Mouse (Mus musculus) stomach, postnatal 0 days (tissue): ENCODE data around the gene Pold2. TPM values are rescaled to one million over a fixed set of nuclear protein-coding genes. Genes with fewer than 3 reads are reported as not detected.

Experiments
- ATAC-seq: fragments of 200-750 bp; cut with Nextera tagmentation; 2 replicates; pipeline ENCODE4 v1.8.0; 2017; ENCODE audit not compliant: low FRiP score, low TSS enrichment
- DNase-seq: peaks from one replicate; pipeline ENCODE4 v3.0.0-alpha.2; 2016; ENCODE audit warnings: low spot score
- H3K27ac ChIP-seq: fragments of 300-500 bp; sonication (generic); replicated peaks from 2 replicates; pipeline ENCODE4 v1.5.1; 2014; ENCODE audit warnings: mild to moderate bottlenecking, control low read depth
- H3K27me3 ChIP-seq: fragments of 300-500 bp; sonication (generic); 2 replicates; pipeline ENCODE4 v1.6.1; 2014; ENCODE audit warnings: low read length; ENCODE audit not compliant: control insufficient read depth, insufficient read depth
- H3K36me3 ChIP-seq: fragments of 300-500 bp; sonication (generic); 2 replicates; pipeline ENCODE4 v1.6.1; 2014; ENCODE audit warnings: low read length, mixed read lengths; ENCODE audit not compliant: control insufficient read depth, insufficient read depth
- H3K4me1 ChIP-seq: fragments of 300-500 bp; sonication (generic); replicated peaks from 2 replicates; pipeline ENCODE4 v1.6.1; 2014; ENCODE audit warnings: antibody characterized with exemption; ENCODE audit not compliant: control insufficient read depth, insufficient read depth
- H3K4me2 ChIP-seq: fragments of 300-500 bp; sonication (generic); replicated peaks from 2 replicates; pipeline ENCODE4 v1.6.1; 2014; ENCODE audit warnings: low read depth, mild to moderate bottlenecking, control low read depth, moderate library complexity
- H3K4me3 ChIP-seq: fragments of 300-500 bp; sonication (generic); 2 replicates; pipeline ENCODE4 v1.5.1; 2014; ENCODE audit warnings: low read depth, low read length, control low read depth
- H3K9ac ChIP-seq: fragments of 300-500 bp; sonication (generic); 2 replicates; pipeline ENCODE4 v1.6.1; 2014; ENCODE audit warnings: mild to moderate bottlenecking, low read length, control low read depth, mixed read lengths
- H3K9me3 ChIP-seq: fragments of 300-500 bp; sonication (generic); 2 replicates; pipeline ENCODE4 v1.6.1; 2016; ENCODE audit warnings: low read length; ENCODE audit not compliant: control insufficient read depth
- CTCF ChIP-seq: IDR thresholded peaks from 2 replicates; pipeline ENCODE4 v1.5.1; 2016; ENCODE audit warnings: antibody characterized with exemption, low read depth, mild to moderate bottlenecking, moderate library complexity
- EP300 ChIP-seq: optimal IDR thresholded peaks from 2 replicates; pipeline ENCODE3; 2016; ENCODE audit warnings: antibody characterized with exemption
- WGBS: fragments of 180-500 bp; shearing (Covaris S2); extraction: QIAGEN DNeasy Blood & Tissue Kit; methylation state at CpG from one replicate; pipeline ENCODE4 v1.1.7; 2014; 5-methylcytosine and 5-hydroxymethylcytosine counted together
- polyA plus RNA-seq: library from polyadenylated mRNA; unstranded; fragments of >200 nt; fragmentation: Nextera tagmentation; extraction: Ambion mirVana; gene quantifications from 2 replicates; pipeline ENCODE4 v1.2.1, GENCODE M21; 2015

Pold2 gene
- polyA plus RNA-seq, result 49.3 and 51.1 TPM in 2 replicates

DNA sequence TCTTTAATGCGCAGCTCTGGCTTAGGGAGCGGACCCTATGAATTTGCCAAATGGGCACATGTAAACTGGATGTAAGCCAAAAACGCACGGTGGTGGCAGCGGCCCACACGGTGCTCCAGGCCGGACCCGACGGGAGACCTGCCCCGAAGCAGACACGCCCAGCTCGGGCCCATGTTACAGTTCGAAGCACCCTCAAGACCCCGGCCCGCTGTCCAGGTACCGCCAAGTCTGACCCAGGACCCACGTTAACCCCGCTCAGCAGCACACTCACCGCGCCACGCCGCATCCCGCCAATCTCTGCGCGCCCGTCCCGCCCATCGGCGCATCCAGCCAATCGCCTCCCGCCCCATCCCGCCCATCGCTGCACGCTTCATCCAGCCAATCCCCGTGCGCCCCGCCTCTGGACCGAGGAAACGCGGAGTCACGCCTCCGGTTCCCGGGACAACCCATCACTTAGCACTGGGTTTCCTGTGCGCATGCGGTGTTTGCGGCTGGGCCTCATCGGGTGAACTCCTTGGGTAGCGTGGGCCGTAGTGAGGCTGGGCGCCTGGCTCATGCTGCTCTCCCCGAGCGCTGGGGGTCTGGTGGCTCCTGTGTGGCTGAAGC, at the start of gene Pold2:
TSS of gene Pold2 (minus strand) at position 372 of the 606 bp plus-strand sequence.
- Histone ChIP-seq H3K36me3 (peaks cover 11% of the 10 kb centered on the region), H3K4me1 (0 out of 2 replicates have a peak, but pooled peaks cover 3% of the 10 kb centered on the region), H3K27ac (peak within 1 kb of the TSS; percentile 83), H3K27me3 (no peaks in the 10 kb centered on the region), H3K4me2 (peak within 1 kb of the TSS; percentile 73), H3K9me3 (no peaks in the 10 kb centered on the region), H3K4me3 (peak within 1 kb of the TSS; percentile 67), H3K9ac (peak within 1 kb of the TSS; percentile 74)
- under 1% methylated on average over 51 of the region's 52 CpGs for WGBS
- ATAC-seq (peak; percentile 99), DNase-seq (peak; percentile 99)
- TF ChIP-seq EP300, result no peak
- 0 out of 2 replicates have a peak, but pooled peaks have one; percentile 1 for TF ChIP-seq CTCF

DNA sequence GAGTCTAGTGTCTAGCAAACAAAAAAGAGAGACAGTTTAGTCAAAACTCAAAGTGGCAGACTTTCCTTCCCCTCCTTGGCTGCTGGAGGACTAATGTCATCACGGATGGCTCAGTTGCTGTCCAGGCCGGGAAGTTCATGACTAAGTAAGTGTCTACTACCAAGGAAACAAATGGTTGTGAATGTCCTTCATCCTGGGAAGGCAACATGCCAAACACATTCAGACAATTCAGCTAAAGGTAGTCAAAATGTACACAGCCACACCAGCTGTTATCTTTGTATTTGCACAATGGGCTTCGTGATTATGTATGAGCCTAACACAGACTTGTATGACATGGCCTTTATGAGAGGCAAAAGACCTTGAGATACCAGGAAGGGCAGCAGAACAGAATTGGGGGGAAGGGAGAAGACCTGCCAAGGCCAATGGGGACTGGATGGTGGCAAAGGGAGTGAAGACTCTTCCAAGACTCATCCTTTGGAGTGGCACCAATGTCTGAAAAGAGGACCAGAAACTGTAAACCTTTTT, 48.7 kb upstream of the Pold2 start:
- TF ChIP-seq CTCF (no peak), EP300 (no peak)
- no peaks in the 10 kb centered on the region for H3K36me3 ChIP-seq
- no peak overlapping the region for H3K4me3 ChIP-seq
- no peaks in the 10 kb centered on the region for H3K4me1 ChIP-seq
- DNase-seq, result no peak
- no peak overlapping the region for H3K4me2 ChIP-seq
- H3K9me3 ChIP-seq, result no peaks in the 10 kb centered on the region
- no peaks in the 10 kb centered on the region for H3K27me3 ChIP-seq
- WGBS, result 67% methylated on average over 3 of the region's 3 CpGs
- H3K27ac ChIP-seq, result no peak overlapping the region
- H3K9ac ChIP-seq, result no peak overlapping the region
- peak; percentile 76 for ATAC-seq

DNA sequence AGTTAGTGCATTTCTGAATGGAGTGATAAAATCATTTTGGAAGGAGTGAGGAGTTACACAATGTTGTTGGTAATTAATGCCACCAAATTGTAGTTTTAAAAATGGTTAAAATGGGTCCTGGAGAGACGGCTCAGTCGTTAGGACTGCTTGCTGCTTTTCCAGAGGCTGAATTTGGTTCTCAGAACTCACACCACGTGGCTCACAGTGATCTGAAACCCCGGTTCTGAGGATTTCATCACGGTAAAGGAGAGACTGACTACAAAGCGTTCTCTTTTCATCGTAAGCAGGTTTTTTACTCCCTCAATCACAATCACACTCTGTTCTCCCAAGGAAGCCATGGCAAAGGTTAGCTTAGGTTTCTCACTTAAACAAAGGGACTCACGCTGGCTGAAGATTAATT, 46.6 kb upstream of the Pold2 start:
- Histone ChIP-seq H3K27me3 (no peaks in the 10 kb centered on the region), H3K4me3 (no peak overlapping the region), H3K4me2 (no peak overlapping the region), H3K4me1 (no peaks in the 10 kb centered on the region; the same call in 1 of the 2 replicates), H3K9ac (no peak overlapping the region), H3K27ac (no peak overlapping the region), H3K9me3 (no peaks in the 10 kb centered on the region), H3K36me3 (no peaks in the 10 kb centered on the region)
- ATAC-seq (no peak), DNase-seq (no peak)
- 61% methylated on average over 8 of the region's 8 CpGs for WGBS
- TF ChIP-seq CTCF (no peak), EP300 (no peak)

DNA sequence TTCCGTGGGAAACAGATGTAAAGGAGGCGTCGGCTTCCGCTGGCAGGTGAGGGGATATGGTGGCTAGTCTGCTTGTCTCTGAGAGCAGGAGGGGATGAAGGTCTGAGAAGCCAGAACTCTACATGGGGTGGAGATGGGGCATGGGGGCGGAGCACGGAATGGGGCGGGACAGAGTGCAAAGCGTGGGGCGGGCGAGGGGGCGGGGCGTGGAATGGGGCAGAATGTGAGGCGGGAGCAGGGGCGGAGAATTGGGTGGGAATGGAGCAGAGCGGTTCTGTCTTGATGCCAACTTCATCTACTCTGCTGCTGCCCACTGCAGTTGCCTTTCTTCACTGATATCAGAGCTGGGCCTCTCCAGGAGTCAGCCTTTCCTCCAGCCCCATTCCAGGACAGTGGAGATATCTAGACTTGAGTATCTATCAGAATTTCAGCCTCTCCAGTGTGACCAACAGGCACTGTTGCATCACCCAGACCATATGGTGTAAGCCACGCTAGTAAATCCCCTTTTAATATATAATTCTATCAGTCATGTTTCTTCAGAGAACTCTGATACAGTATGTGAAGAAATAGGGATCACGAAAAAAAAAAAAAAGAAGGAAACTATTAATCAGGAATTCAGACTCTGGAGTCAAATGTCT, 42.4 kb upstream of the Pold2 start:
- Histone ChIP-seq H3K4me3 (no peak overlapping the region), H3K4me2 (no peak overlapping the region), H3K9me3 (no peaks in the 10 kb centered on the region), H3K27me3 (no peaks in the 10 kb centered on the region), H3K36me3 (no peaks in the 10 kb centered on the region), H3K9ac (no peak overlapping the region), H3K4me1 (no peaks in the 10 kb centered on the region; the same call in 1 of the 2 replicates), H3K27ac (no peak overlapping the region)
- ATAC-seq, result peak; percentile 78
- DNase-seq, result peak; percentile 75
- 30% methylated on average over 16 of the region's 17 CpGs for WGBS
- no peak for TF ChIP-seq CTCF
- no peak for TF ChIP-seq EP300

DNA sequence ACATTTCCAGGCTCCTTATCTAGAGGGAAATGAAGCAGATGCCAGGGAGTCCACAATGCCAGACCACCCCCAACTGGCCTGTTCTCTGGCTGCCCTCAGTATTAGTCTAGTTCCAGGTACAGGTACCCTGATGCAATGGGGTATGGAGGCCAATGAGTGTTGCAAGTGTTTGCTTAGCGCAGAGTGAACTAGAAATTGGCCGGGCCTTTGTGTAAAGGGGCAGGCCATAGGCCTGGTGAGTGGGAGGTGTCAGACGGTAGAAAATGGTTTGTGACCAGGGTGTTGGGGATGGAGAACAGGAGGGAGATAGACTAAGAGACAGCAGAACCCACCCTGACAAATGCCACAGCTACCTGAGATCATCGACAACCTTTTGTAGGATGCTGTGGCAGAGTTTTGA, 41.5 kb upstream of the Pold2 start:
- TF ChIP-seq CTCF (no peak), EP300 (no peak)
- no peak overlapping the region for H3K9ac ChIP-seq
- DNase-seq (no peak), ATAC-seq (0 out of 2 replicates have a peak, but pooled peaks have one; percentile 44)
- H3K4me3 ChIP-seq, result no peak overlapping the region
- no peak overlapping the region for H3K4me2 ChIP-seq
- no peaks in the 10 kb centered on the region for H3K27me3 ChIP-seq
- 85% methylated on average over 4 of the region's 4 CpGs for WGBS
- H3K27ac ChIP-seq, result no peak overlapping the region
- no peaks in the 10 kb centered on the region; the same call in 1 of the 2 replicates for H3K4me1 ChIP-seq
- H3K9me3 ChIP-seq, result no peaks in the 10 kb centered on the region
- no peaks in the 10 kb centered on the region for H3K36me3 ChIP-seq

DNA sequence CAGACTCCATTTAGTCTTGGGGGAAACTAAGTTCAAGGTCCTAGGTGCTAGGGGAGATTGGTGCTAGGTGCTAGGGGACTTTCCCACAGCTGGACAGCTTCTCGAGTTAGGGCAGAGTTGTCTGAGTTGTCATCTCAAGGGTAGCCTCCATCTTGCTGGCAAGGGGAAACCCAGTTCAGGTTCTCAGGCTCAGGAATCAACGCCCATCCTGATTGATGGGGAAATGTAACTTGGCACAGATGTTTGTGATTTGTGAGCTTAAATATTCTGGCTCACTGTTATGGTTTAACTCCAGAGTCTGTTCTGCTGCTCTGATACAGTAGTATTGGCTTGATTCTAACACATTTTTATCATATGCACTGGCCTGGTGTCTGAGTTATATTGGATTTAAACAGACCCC, 40.0 kb upstream of the Pold2 start:
- DNase-seq (no peak), ATAC-seq (no peak)
- Histone ChIP-seq H3K4me3 (no peak overlapping the region), H3K27me3 (no peaks in the 10 kb centered on the region), H3K9ac (no peak overlapping the region), H3K9me3 (no peaks in the 10 kb centered on the region), H3K4me1 (no peaks in the 10 kb centered on the region; the same call in 1 of the 2 replicates), H3K36me3 (no peaks in the 10 kb centered on the region), H3K4me2 (no peak overlapping the region), H3K27ac (no peak overlapping the region)
- 68% methylated on average over 2 of the region's 2 CpGs for WGBS
- TF ChIP-seq EP300, result no peak
- TF ChIP-seq CTCF, result no peak
